Mouse (Mus musculus) kidney, postnatal 14 days (tissue): ENCODE data around the gene Acox1.

Experiments used
- DNase-seq: peaks from one replicate; pipeline ENCODE4 v3.0.0; 2022; ENCODE audit warnings: mixed read lengths

Acox1 gene

GRCm38 (mm10) chr11:116129091-116129790, 69.6 kb downstream of the Acox1 start:
- DNase-seq = no peak

GRCm38 (mm10) chr11:116127986-116128385, 70.9 kb downstream of the Acox1 start:
- no peak for DNase-seq

DNA sequence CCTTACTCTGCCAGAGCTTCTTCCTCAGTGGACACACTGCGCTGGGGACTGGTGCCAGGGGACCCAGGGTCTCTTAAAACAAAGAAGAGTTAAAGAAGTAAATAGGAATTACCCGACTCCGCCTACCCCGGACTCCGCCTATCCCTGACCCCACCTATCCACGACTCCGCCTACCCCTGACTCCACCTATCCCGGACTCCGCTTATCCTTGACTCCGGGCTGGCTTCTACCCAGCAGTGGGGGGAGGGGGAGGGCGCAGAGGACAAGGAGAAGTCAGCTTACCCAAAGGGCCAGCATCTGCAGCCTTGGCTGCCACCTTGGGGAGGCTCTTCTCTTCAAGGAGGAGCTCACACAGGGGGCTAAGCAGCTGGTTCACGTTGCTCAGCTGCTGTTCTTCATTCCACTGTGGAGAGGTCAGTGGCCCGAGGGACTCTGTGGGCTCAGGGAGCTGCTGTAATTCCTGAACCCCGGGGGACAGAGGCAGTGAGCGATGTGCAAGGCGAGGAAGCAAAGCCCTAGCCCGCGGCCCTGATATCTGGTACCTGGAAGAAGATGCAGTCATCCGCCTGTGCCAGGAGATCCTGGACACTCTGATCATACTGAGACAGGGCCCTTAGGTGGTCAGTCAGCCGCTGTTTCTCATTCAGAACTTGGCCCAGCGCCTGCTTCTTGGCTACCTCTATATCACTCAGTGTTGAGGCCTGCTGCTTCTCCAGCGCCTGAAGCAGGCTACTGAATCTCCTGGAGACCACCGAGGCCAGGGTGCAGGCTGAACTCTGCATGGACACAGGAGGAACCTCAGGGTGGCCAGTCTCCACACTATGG, 71.5 kb downstream of the Acox1 start, which contains the start of gene Trim47:
Gene Trim47 (minus strand): TSS at position 55 of the 825 bp plus-strand sequence.
- DNase-seq = peak; percentile 89

DNA sequence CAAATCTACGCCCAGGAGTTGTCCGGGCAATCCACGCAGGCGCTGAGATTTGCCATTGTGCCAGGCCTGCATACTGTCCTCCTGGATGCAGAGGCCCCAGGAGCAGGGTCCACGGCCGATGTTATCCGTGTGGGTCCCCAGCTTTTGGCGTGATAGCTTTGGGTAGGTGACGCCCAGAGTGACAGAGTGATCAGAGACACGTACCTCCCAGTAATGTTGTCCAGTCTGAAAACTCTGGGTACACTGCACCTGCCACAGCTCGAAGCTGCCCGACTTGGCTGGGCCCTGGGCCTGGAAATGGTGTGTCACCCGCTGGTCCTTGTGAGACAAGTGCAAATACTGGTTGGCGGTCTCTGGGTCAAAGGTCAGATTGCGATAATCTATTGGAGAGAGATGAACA, 72.6 kb downstream of the Acox1 start:
- DNase-seq = no peak
